Mouse (Mus musculus) central nervous system, embryonic 11.5 days (tissue): ENCODE data around the gene Krtap6-2. TPM values are rescaled to one million over a fixed set of nuclear protein-coding genes. Genes with fewer than 3 reads are reported as not detected.

Experiments
- polyA plus RNA-seq: library from polyadenylated mRNA; depleted of rRNA; stranded (reverse); fragments of >200 nt; gene quantifications from 2 replicates; pipeline ENCODE4 v1.2.3, GENCODE M21; 2012; rRNA removed

The Krtap6-2 gene
- not detected in 2 replicates for polyA plus RNA-seq

GRCm38 (mm10) chr16:89420011-89420410, at the start of gene Krtap6-2:
TSS of gene Krtap6-2 (minus strand) at chr16:89420111.

GRCm38 (mm10) chr16:89403768-89404167, 16.1 kb downstream of the Krtap6-2 start, which contains the start of gene Krtap21-1:
TSS of gene Krtap21-1 (minus strand) at chr16:89403868.

Other genes starting within 250 kb of the Krtap6-2 start
- gene 1110057P08Rik, start 245.4 kb downstream of the Krtap6-2 start, polyA plus RNA-seq: not detected in 2 replicates
- gene Krtap20-2, start 214.2 kb downstream of the Krtap6-2 start, polyA plus RNA-seq: not detected in 2 replicates
- gene Krtap21-1, start 16.2 kb downstream of the Krtap6-2 start, polyA plus RNA-seq: not detected in 2 replicates
- not detected in 2 replicates for gene Krtap8-1, start 67.8 kb upstream of the Krtap6-2 start, polyA plus RNA-seq
- 0.19 and 0.36 TPM in 2 replicates for gene Krtap7-1, start 88.2 kb upstream of the Krtap6-2 start, polyA plus RNA-seq
- gene Krtap11-1, start 151.1 kb upstream of the Krtap6-2 start, polyA plus RNA-seq: not detected in 2 replicates